Mouse (Mus musculus): ENCODE measurements around the gene Atg9a.

GRCm38 (mm10) chr1:75234606-75235005 lies 42.6 kb upstream of the Atg9a start:
- TF ChIP-seq CTCF (IDR thresholded peaks at IDR 0.05; ENCODE audit: borderline replicate concordance, extremely low read depth, insufficient read depth, insufficient read length) (peak; percentile 75), POLR2A (IDR thresholded peaks at IDR 0.05; ENCODE audit: borderline replicate concordance, extremely low read depth, insufficient read depth, insufficient read length, poor library complexity, severe bottlenecking) (peak; percentile 15; the same call in 1 of the 2 replicates)

All from brain, embryonic 14.5 days (tissue).